Mouse (Mus musculus) ES-Bruce4 (cell line): ENCODE results near the gene Clec18a.

ENCODE experiments used
- CTCF ChIP-seq: IDR thresholded peaks from one replicate; pipeline ENCODE4 v1.8.1; 2011; ENCODE audit warnings: low read depth, low read length
- EP300 ChIP-seq: IDR thresholded peaks from 2 replicates; pipeline ENCODE4 v1.6.1; 2011; ENCODE audit warnings: low read depth, low read length; ENCODE audit not compliant: insufficient read depth
- POLR2A ChIP-seq: IDR thresholded peaks from one replicate; pipeline ENCODE4 v1.8.1; 2011; ENCODE audit warnings: low read length; ENCODE audit not compliant: insufficient read depth

GRCm38 (mm10) chr8:111058946-111059572 lies 33.2 kb downstream of the Clec18a start:
- no peak for TF ChIP-seq EP300
- TF ChIP-seq CTCF, result no peak
- no peak for TF ChIP-seq POLR2A
